Mouse (Mus musculus): ENCODE measurements around the gene Arl6.

Arl6 gene

GRCm38 (mm10) chr16:59586911-59587310 lies 52.3 kb downstream of the Arl6 start:
- DNase-seq (ENCODE audit: low spot score), result no peak

DNA sequence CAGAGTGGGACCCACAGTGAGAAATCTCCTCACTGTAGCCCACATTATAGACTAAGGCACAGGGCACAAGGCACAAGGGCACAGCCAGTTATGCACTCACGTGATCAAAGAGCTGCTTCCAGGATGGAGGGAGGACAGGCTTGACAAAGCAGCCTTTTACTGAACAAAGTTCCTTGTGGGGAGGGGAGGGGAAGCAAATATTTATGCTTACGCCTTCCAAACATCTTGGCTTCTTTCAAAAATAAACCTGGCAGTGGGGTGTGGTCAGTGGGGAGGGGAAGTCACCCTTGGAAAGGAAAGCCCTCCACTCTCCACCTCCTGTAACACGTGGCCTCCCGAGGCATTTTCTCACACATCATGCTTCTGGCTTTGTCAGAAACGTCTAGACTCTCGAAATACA lies 52.9 kb downstream of the Arl6 start:
- no peak for DNase-seq (ENCODE audit: low spot score)

GRCm38 (mm10) chr16:59585706-59586244 lies 53.4 kb downstream of the Arl6 start:
- no peak for DNase-seq (ENCODE audit: low spot score)

DNA sequence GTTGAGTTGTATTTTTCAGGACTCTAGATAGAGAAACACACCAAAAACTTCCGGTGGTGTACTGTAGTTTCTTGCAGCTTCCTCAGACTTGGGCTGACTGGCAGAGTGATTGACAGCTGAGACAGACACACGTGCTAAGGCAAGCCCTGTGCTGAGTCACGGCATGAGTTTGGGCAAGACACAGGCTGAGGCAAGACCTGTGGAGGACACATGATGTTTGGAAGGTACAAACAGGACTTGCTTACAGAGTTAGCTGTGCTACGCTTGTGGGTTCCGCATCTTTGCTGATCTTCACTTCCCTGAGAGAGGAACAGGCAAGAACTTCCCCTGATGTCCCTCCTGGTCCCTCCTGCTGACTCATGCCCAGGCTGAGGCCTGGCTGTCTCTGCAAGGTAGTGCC lies 55.7 kb downstream of the Arl6 start:
- DNase-seq (ENCODE audit: low spot score), result peak; percentile 33

DNA sequence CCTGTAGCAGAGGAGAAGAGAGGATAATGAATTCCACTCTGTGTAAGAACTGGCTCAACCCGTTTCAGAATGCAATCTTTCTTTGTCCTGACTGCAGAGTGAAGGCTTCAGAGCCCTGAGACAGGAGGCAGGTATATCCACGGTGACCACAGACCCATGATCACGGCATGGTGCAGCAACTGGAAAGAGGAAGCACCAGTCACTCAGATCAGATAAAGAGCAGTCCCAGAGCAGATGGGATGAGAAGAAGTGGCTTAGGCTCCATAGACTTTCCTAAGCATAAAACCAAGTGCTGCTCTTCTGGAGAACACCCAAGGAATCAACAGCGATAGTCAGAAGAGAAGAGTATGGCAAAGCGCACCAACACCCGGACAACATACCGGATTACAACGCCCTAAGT lies 60.0 kb downstream of the Arl6 start:
- no peak for DNase-seq (ENCODE audit: low spot score)

- DNase-seq (ENCODE audit: low spot score), result no peak
Measured at GRCm38 (mm10) chr16:59573961-59574360, 65.2 kb downstream of the Arl6 start.

GRCm38 (mm10) chr16:59572685-59573084 lies 66.5 kb downstream of the Arl6 start:
- no peak for DNase-seq (ENCODE audit: low spot score)

GRCm38 (mm10) chr16:59570807-59571206 lies 68.4 kb downstream of the Arl6 start:
- no peak for DNase-seq (ENCODE audit: low spot score)

DNA sequence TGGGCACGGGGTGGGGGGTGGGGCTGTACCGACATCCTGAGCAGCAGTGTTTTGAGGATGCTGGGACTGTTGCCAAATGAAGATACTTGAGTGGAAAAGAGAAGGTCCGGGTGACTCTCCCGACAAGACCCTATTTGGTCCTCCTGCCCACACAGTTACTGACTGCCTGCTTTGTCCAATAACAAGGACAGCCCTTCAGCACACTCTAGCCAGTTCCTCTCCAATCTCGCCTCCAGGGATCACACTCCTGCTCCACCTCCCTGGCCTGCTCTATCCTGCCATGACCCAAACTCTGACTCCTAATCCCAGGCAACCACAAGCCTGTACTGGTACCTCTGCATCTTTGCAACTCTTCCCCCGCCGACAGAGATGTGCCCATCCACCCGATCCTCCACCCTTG lies 69.4 kb downstream of the Arl6 start:
- no peak for DNase-seq (ENCODE audit: low spot score)

DNA sequence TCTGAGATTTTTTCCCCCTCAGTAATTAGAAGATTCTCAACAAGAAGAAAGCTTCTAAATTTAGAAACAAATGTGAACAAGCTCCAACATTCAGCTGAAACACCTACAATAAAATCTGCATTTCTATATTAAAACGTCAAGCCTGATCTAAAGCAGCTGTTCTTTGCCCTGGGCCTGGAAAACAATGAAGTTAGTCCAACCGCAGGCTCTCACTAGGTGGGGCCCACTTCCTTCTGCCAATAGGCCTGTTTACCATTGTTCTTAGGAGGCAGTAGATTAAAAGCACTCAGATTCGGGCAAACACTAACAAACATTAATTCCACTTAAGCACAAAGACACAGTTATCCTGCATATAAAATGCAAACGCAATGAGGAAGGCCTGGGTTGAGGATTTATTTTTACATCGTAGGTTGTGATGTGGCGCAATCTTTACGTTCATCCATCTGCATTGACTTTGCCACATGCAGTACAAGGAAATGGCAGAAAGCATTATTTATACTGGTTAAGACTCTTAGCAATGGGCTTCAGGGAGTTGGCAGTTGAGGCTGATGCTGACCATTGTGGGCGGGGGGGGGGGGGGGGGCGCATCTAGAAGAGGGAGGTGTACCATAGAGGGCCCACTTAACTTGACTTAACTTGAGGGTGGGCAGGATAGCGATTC lies 71.3 kb downstream of the Arl6 start:
- no peak for DNase-seq (ENCODE audit: low spot score)

DNA sequence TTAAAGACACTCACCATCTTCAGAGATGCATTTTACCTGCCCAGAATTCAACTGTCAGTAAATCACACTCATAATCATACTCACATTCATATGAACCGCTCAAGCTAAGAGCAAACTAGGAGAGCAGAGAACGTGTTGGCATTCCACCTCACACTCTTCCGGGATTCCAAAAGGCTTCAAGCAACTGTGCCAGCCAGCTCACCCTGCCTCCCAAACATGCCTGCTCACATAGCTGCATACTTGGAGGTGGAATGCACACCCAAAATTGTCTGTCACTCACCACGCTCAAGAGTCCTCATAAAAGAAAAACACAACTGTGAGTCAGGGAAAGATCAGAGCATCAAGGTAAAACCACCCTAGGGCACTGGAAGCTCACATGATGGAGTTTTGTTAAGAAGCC lies 72.8 kb downstream of the Arl6 start:
- DNase-seq (ENCODE audit: low spot score), result no peak

DNA sequence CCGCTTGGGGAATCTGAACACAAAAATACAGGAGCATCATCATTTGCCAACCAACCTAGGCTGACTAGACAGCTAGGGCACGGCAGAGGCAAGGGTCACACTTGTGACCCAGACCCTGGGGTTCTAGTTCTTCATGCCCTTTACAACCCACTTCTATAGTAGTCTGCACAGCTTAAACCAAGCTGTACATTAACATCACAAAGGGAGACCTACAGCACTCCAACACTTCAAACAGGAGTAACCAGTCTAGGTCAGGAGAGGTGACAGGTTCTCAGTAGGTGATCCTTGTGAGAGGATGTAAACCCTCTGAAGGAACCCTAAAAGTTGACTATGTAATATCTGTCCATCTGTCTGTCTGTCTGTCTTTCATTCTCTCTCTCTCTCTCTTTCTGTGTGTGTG lies 73.6 kb downstream of the Arl6 start:
- no peak for DNase-seq (ENCODE audit: low spot score)

DNA sequence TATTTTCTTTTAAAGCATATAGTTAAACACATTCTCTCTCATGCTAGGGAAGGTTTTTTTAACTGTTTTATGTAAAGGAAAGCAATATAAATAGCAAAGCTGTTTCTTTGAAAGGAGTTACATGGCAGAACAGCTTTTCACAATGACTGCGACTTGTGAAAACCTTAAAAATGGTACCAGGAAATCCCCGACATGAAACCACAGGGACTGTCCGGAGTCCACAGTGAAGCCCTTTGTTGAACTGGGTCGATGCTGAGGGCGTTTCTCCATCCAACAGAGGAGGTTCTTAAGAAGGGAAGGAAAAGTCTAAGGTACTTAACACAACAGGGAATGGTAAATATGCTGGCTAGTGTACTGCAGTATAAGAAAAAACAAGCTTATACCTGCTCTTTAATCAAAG lies 75.2 kb downstream of the Arl6 start:
- no peak for DNase-seq (ENCODE audit: low spot score)

Data from urinary bladder, postnatal 14 days (tissue).